Mouse (Mus musculus): ENCODE results near the gene Rnf26. TPM values are rescaled to one million over a fixed set of nuclear protein-coding genes. Genes with fewer than 3 reads are reported as not detected.

The Rnf26 gene
- polyA plus RNA-seq, 1 experiment from 2014 or later: 26.0 TPM

- Histone ChIP-seq H3K9me3 (replicated peaks; ENCODE audit: control insufficient read depth, low read length, poor library complexity, severe bottlenecking) (no peaks in the 10 kb centered on the region), H3K27me3 (ENCODE audit: control insufficient read depth, insufficient read depth, low read depth, low read length) (peaks cover 16% of the 10 kb centered on the region), H3K4me3 (ENCODE audit: low read depth, low read length) (no peak overlapping the region), H3K4me1 (ENCODE audit: control insufficient read depth, insufficient read depth, low read length) (peaks cover 12% of the 10 kb centered on the region), H3K4me2 (ENCODE audit: low read length) (no peak overlapping the region), H3K36me3 (ENCODE audit: control insufficient read depth, insufficient read depth, low read length) (no peaks in the 10 kb centered on the region), H3K27ac (ENCODE audit: low read length) (no peak overlapping the region), H3K9ac (ENCODE audit: low read depth, low read length) (0 out of 2 replicates have a peak overlapping the region, but pooled peaks have one; percentile 11)
- 15% methylated on average over 15 of the region's 15 CpGs for WGBS
- no peak for ATAC-seq
Observed at GRCm38 (mm10) chr9:44087761-44088455, 25.4 kb downstream of the Rnf26 start.

DNA sequence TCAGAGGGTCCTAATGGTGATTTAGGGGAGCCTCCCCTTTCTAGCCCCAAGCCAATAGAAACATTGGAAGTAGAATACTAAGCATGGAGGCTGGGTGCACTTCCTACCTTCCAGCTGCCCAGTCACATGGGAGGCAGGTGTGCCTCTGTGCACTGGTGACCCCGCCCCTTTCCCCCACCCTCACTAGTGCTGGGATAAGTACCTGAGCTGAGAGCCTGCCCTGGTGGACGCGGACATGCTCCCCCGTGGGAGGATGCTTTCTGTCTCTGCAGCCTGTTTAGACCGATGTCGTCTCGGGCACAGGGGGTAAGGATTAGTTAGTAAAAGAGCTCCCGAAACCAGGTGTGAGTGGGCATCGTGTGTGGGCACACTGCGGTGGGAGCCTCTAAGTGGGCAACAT is 26.4 kb downstream of the Rnf26 start:
- Histone ChIP-seq H3K4me1 (ENCODE audit: control insufficient read depth, insufficient read depth, low read length) (peaks cover 12% of the 10 kb centered on the region), H3K36me3 (ENCODE audit: control insufficient read depth, insufficient read depth, low read length) (no peaks in the 10 kb centered on the region), H3K4me2 (ENCODE audit: low read length) (no peak overlapping the region), H3K9me3 (replicated peaks; ENCODE audit: control insufficient read depth, low read length, poor library complexity, severe bottlenecking) (no peaks in the 10 kb centered on the region), H3K9ac (ENCODE audit: low read depth, low read length) (no peak overlapping the region), H3K27ac (ENCODE audit: low read length) (no peak overlapping the region), H3K27me3 (ENCODE audit: control insufficient read depth, insufficient read depth, low read depth, low read length) (peaks cover 24% of the 10 kb centered on the region), H3K4me3 (ENCODE audit: low read depth, low read length) (no peak overlapping the region)
- 49% methylated on average over 10 of the region's 10 CpGs for WGBS
- ATAC-seq: no peak

- Histone ChIP-seq H3K36me3 (ENCODE audit: control insufficient read depth, insufficient read depth, low read length) (no peaks in the 10 kb centered on the region), H3K4me2 (ENCODE audit: low read length) (no peak overlapping the region; the same call in 1 of the 2 replicates), H3K4me1 (ENCODE audit: control insufficient read depth, insufficient read depth, low read length) (peaks cover 12% of the 10 kb centered on the region), H3K27ac (ENCODE audit: low read length) (no peak overlapping the region), H3K27me3 (ENCODE audit: control insufficient read depth, insufficient read depth, low read depth, low read length) (peaks cover 24% of the 10 kb centered on the region), H3K9me3 (replicated peaks; ENCODE audit: control insufficient read depth, low read length, poor library complexity, severe bottlenecking) (no peaks in the 10 kb centered on the region), H3K4me3 (ENCODE audit: low read depth, low read length) (no peak overlapping the region), H3K9ac (ENCODE audit: low read depth, low read length) (no peak overlapping the region)
- WGBS: 70% methylated on average over 15 of the region's 15 CpGs
- no peak for ATAC-seq
Observed at GRCm38 (mm10) chr9:44085741-44086665, 27.3 kb downstream of the Rnf26 start.

- H3K9me3 ChIP-seq (replicated peaks; ENCODE audit: control insufficient read depth, low read length, poor library complexity, severe bottlenecking): no peaks in the 10 kb centered on the region
- H3K4me3 ChIP-seq (ENCODE audit: low read depth, low read length): peak overlapping the region; percentile 49
- peak overlapping the region; percentile 96 for H3K4me2 ChIP-seq (ENCODE audit: low read length)
- H3K27ac ChIP-seq (ENCODE audit: low read length): no peak overlapping the region
- peak overlapping the region; percentile 64 for H3K9ac ChIP-seq (ENCODE audit: low read depth, low read length)
- WGBS: 4% methylated on average over 10 of the region's 10 CpGs
- H3K27me3 ChIP-seq (ENCODE audit: control insufficient read depth, insufficient read depth, low read depth, low read length): peaks cover 24% of the 10 kb centered on the region
- peaks cover 12% of the 10 kb centered on the region for H3K4me1 ChIP-seq (ENCODE audit: control insufficient read depth, insufficient read depth, low read length)
- ATAC-seq: no peak; the same call in 1 of the 2 replicates
- H3K36me3 ChIP-seq (ENCODE audit: control insufficient read depth, insufficient read depth, low read length): no peaks in the 10 kb centered on the region
Observed at GRCm38 (mm10) chr9:44085276-44085675, 28.0 kb downstream of the Rnf26 start.

DNA sequence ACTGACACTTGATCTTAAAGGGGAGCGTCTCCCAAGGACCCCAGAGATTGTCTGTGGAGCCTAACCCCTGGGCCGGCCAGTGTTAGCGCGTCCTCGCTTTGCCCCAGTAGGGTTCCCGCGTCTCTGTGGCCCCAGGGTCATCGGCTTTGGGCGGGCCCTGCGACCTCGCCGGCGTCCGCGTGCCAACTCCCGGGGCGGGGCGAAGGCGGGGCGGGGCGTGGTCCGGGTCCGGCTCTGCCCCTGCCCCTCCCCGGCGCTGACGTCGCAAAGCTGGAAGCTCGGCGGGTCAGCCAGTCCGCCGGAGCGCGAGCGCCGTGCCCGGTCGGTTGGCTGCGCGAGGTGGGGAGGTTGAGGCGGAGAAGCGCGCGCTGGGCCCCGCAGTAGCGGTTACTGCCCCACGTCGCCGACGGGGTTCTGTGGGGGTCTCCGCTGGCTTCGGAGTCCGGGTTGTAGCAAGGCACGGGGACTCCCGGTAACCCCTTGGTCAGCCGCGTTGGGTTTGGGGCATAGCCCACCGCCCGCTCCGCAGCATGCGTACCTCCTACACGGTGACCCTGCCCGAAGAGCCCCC is 28.6 kb downstream of the Rnf26 start:
- ATAC-seq: peak; percentile 49; the same call in 1 of the 2 replicates
- Histone ChIP-seq H3K4me1 (ENCODE audit: control insufficient read depth, insufficient read depth, low read length) (peaks cover 12% of the 10 kb centered on the region), H3K36me3 (ENCODE audit: control insufficient read depth, insufficient read depth, low read length) (no peaks in the 10 kb centered on the region), H3K4me3 (ENCODE audit: low read depth, low read length) (peak overlapping the region; percentile 49), H3K4me2 (ENCODE audit: low read length) (peak overlapping the region; percentile 96), H3K27ac (ENCODE audit: low read length) (no peak overlapping the region), H3K9me3 (replicated peaks; ENCODE audit: control insufficient read depth, low read length, poor library complexity, severe bottlenecking) (no peaks in the 10 kb centered on the region), H3K27me3 (ENCODE audit: control insufficient read depth, insufficient read depth, low read depth, low read length) (peaks cover 24% of the 10 kb centered on the region), H3K9ac (ENCODE audit: low read depth, low read length) (peak overlapping the region; percentile 64)
- 0% methylated on average over 57 of the region's 62 CpGs for WGBS

DNA sequence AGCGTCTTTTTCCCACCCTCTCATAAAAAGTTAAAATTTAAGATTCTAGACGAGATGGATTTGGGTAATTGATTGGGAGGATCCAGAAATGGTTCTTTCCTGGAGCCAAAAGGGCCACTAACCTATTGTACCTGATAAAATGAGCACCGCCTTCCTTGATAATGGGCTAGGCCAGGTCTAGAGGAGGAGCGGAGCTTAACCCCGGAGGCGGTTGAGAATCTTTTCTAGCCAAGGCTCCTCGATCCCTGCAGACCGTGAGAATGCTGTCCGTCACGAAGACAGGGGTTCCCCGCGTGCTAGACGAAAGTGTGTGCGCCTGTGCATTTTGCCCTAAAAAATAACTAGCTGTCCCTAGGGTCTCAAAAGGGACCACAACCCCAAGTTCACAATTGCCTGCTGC is 29.1 kb downstream of the Rnf26 start:
- H3K9ac ChIP-seq (ENCODE audit: low read depth, low read length): peak overlapping the region; percentile 64
- H3K4me3 ChIP-seq (ENCODE audit: low read depth, low read length): peak overlapping the region; percentile 49
- ATAC-seq: no peak
- H3K36me3 ChIP-seq (ENCODE audit: control insufficient read depth, insufficient read depth, low read length): no peaks in the 10 kb centered on the region
- H3K9me3 ChIP-seq (replicated peaks; ENCODE audit: control insufficient read depth, low read length, poor library complexity, severe bottlenecking): no peaks in the 10 kb centered on the region
- 3% methylated on average over 14 of the region's 14 CpGs for WGBS
- H3K4me1 ChIP-seq (ENCODE audit: control insufficient read depth, insufficient read depth, low read length): peaks cover 12% of the 10 kb centered on the region
- peak overlapping the region; percentile 96 for H3K4me2 ChIP-seq (ENCODE audit: low read length)
- H3K27me3 ChIP-seq (ENCODE audit: control insufficient read depth, insufficient read depth, low read depth, low read length): peaks cover 24% of the 10 kb centered on the region
- H3K27ac ChIP-seq (ENCODE audit: low read length): no peak overlapping the region

GRCm38 (mm10) chr9:44083392-44084121 is 29.8 kb downstream of the Rnf26 start:
- Histone ChIP-seq H3K4me2 (ENCODE audit: low read length) (peak overlapping the region; percentile 96), H3K9ac (ENCODE audit: low read depth, low read length) (no peak overlapping the region), H3K36me3 (ENCODE audit: control insufficient read depth, insufficient read depth, low read length) (no peaks in the 10 kb centered on the region), H3K27ac (ENCODE audit: low read length) (no peak overlapping the region), H3K4me3 (ENCODE audit: low read depth, low read length) (peak overlapping the region; percentile 49), H3K9me3 (replicated peaks; ENCODE audit: control insufficient read depth, low read length, poor library complexity, severe bottlenecking) (no peaks in the 10 kb centered on the region), H3K4me1 (ENCODE audit: control insufficient read depth, insufficient read depth, low read length) (peaks cover 12% of the 10 kb centered on the region), H3K27me3 (ENCODE audit: control insufficient read depth, insufficient read depth, low read depth, low read length) (peaks cover 24% of the 10 kb centered on the region)
- WGBS: 10% methylated on average over 23 of the region's 23 CpGs
- no peak for ATAC-seq

- Histone ChIP-seq H3K4me3 (ENCODE audit: low read depth, low read length) (no peak overlapping the region), H3K9ac (ENCODE audit: low read depth, low read length) (no peak overlapping the region), H3K9me3 (replicated peaks; ENCODE audit: control insufficient read depth, low read length, poor library complexity, severe bottlenecking) (no peaks in the 10 kb centered on the region), H3K4me2 (ENCODE audit: low read length) (no peak overlapping the region), H3K27me3 (ENCODE audit: control insufficient read depth, insufficient read depth, low read depth, low read length) (peaks cover 24% of the 10 kb centered on the region), H3K4me1 (ENCODE audit: control insufficient read depth, insufficient read depth, low read length) (peaks cover 12% of the 10 kb centered on the region), H3K36me3 (ENCODE audit: control insufficient read depth, insufficient read depth, low read length) (no peaks in the 10 kb centered on the region), H3K27ac (ENCODE audit: low read length) (no peak overlapping the region)
- no peak for ATAC-seq
- WGBS: 88% methylated on average over 5 of the region's 5 CpGs
Observed at GRCm38 (mm10) chr9:44082266-44082665, 31.1 kb downstream of the Rnf26 start.
